Comparison of ENCODE assay signal across 27 mouse cellular contexts in genomic region chr9:29657761-29658465, GRCm38 (mm10).
DNase-seq lines count a peak whose midpoint lies in the region; ATAC-seq lines count a peak whose summit lies in the region.
"Had no signal": no experiment of that assay in that cellular context is flagged by ENCODE, and none has a peak within 500 bp of the region (broad histone marks: within the 10 kb centered on the region; RNA-seq: fewer than 3 reads in every experiment).

No protein-coding gene starts in this region.

- H3K4me2 ChIP-seq in forebrain, embryonic 12.5 days = no peak overlapping the region
- H3K4me2 ChIP-seq in forebrain, embryonic 15.5 days (replicated peaks) = no peak overlapping the region
- H3K4me2 ChIP-seq in midbrain, embryonic 16.5 days (ENCODE audit: low read length) = no peak overlapping the region
- H3K4me2 ChIP-seq in midbrain, embryonic 14.5 days (ENCODE audit: low read length) = no peak overlapping the region
- H3K4me2 ChIP-seq in hindbrain, embryonic 13.5 days = no peak overlapping the region
- H3K4me2 ChIP-seq: embryonic facial prominence, embryonic 13.5 days; midbrain, embryonic 15.5 days; stomach, embryonic 15.5 days had no signal

- H3K27ac ChIP-seq in forebrain, embryonic 12.5 days = no peak overlapping the region
- H3K27ac ChIP-seq in forebrain, embryonic 15.5 days (replicated peaks) = no peak overlapping the region
- no peak overlapping the region for H3K27ac ChIP-seq in midbrain, embryonic 16.5 days (ENCODE audit: low read length)
- H3K27ac ChIP-seq in midbrain, embryonic 14.5 days (replicated peaks; ENCODE audit: low read depth, low read length) = no peak overlapping the region
- peak overlapping the region; percentile 8; the same call in 1 of the 2 replicates for H3K27ac ChIP-seq in hindbrain, embryonic 13.5 days
- H3K27ac ChIP-seq: embryonic facial prominence, embryonic 13.5 days; liver, embryonic 14.5 days; macrophage; stomach, embryonic 15.5 days had no signal

- H3K27me3 ChIP-seq in forebrain, embryonic 12.5 days = peaks cover 14% of the 10 kb centered on the region
- no peaks in the 10 kb centered on the region for H3K27me3 ChIP-seq in forebrain, embryonic 15.5 days
- no peaks in the 10 kb centered on the region for H3K27me3 ChIP-seq in midbrain, embryonic 16.5 days (ENCODE audit: control insufficient read depth, insufficient read depth, low read depth, low read length)
- no peaks in the 10 kb centered on the region for H3K27me3 ChIP-seq in midbrain, embryonic 14.5 days (ENCODE audit: control insufficient read depth, insufficient read depth, low read length)
- no peaks in the 10 kb centered on the region for H3K27me3 ChIP-seq in hindbrain, embryonic 13.5 days
- H3K27me3 ChIP-seq: midbrain, embryonic 15.5 days; stomach, embryonic 15.5 days had no signal

- ATAC-seq in forebrain, embryonic 12.5 days (ENCODE audit: low FRiP score) = peak; percentile 18; the same call in 1 of the 2 replicates
- ATAC-seq in forebrain, embryonic 15.5 days (replicated peaks) = no peak
- ATAC-seq in midbrain, embryonic 16.5 days = no peak; the same call in 1 of the 2 replicates
- ATAC-seq in midbrain, embryonic 14.5 days (ENCODE audit: low FRiP score, low TSS enrichment) = no peak
- ATAC-seq in hindbrain, embryonic 13.5 days (ENCODE audit: low FRiP score) = no peak; the same call in 1 of the 2 replicates
- ATAC-seq: CD4-positive, CD25-positive, alpha-beta regulatory T cell, adult 4 months; intestine, embryonic 16.5 days; midbrain, embryonic 15.5 days had no signal

- H3K9me3 ChIP-seq in forebrain, embryonic 12.5 days = no peaks in the 10 kb centered on the region
- no peaks in the 10 kb centered on the region for H3K9me3 ChIP-seq in forebrain, embryonic 15.5 days
- H3K9me3 ChIP-seq in midbrain, embryonic 16.5 days (replicated peaks; ENCODE audit: control insufficient read depth, low read length, poor library complexity, severe bottlenecking) = no peaks in the 10 kb centered on the region
- H3K9me3 ChIP-seq in midbrain, embryonic 14.5 days (ENCODE audit: control insufficient read depth, low read length) = no peaks in the 10 kb centered on the region
- no peaks in the 10 kb centered on the region for H3K9me3 ChIP-seq in hindbrain, embryonic 13.5 days
- H3K9me3 ChIP-seq: embryonic facial prominence, embryonic 13.5 days; midbrain, embryonic 15.5 days; stomach, embryonic 15.5 days had no signal

- no peak for DNase-seq in midbrain, embryonic 14.5 days
- DNase-seq in R1 (ENCODE audit: low read depth, low spot score) = peak; percentile 53
- DNase-seq in left cerebral cortex, adult 8-10 months (ENCODE audit: low spot score in 2 of 2) = no peak
- DNase-seq: adrenal gland, postnatal 10 days; cerebellum, adult 9-10 months; cerebellum, postnatal 36 days; gastrocnemius, postnatal 10 days; heart, postnatal 14 days; kidney, adult 9 months; kidney, postnatal 10 days; layer of hippocampus, adult 9-11 months; liver; lung, adult 2 months; lung, postnatal 10 days; right cerebral cortex, postnatal 25 days had no signal

- 41% methylated on average over 7 of the region's 7 CpGs for WGBS in forebrain, embryonic 12.5 days
- WGBS in forebrain, embryonic 15.5 days = 41% methylated on average over 7 of the region's 7 CpGs
- 39% methylated on average over 7 of the region's 7 CpGs for WGBS in midbrain, embryonic 16.5 days
- WGBS in midbrain, embryonic 14.5 days = 32% methylated on average over 7 of the region's 7 CpGs
- 36% methylated on average over 7 of the region's 7 CpGs for WGBS in hindbrain, embryonic 13.5 days

- H3K4me3 ChIP-seq in forebrain, embryonic 12.5 days (replicated peaks) = no peak overlapping the region
- H3K4me3 ChIP-seq in forebrain, embryonic 15.5 days = no peak overlapping the region
- no peak overlapping the region for H3K4me3 ChIP-seq in midbrain, embryonic 16.5 days (ENCODE audit: low read depth, low read length)
- no peak overlapping the region for H3K4me3 ChIP-seq in midbrain, embryonic 14.5 days (replicated peaks; ENCODE audit: low read depth, low read length)
- H3K4me3 ChIP-seq in hindbrain, embryonic 13.5 days = no peak overlapping the region
- H3K4me3 ChIP-seq: embryonic facial prominence, embryonic 13.5 days; midbrain, embryonic 15.5 days; myocyte; stomach, embryonic 15.5 days had no signal

- no peak overlapping the region for H3K9ac ChIP-seq in forebrain, embryonic 12.5 days
- H3K9ac ChIP-seq in forebrain, embryonic 15.5 days (replicated peaks) = no peak overlapping the region
- H3K9ac ChIP-seq in midbrain, embryonic 16.5 days (ENCODE audit: low read depth, low read length) = 0 out of 2 replicates have a peak overlapping the region, but pooled peaks have one; percentile 25
- no peak overlapping the region for H3K9ac ChIP-seq in midbrain, embryonic 14.5 days (replicated peaks; ENCODE audit: low read length)
- no peak overlapping the region for H3K9ac ChIP-seq in hindbrain, embryonic 13.5 days
- H3K9ac ChIP-seq: embryonic facial prominence, embryonic 13.5 days; liver, embryonic 14.5 days; midbrain, embryonic 15.5 days; stomach, embryonic 15.5 days had no signal

- no peaks in the 10 kb centered on the region for H3K36me3 ChIP-seq in forebrain, embryonic 12.5 days (replicated peaks)
- H3K36me3 ChIP-seq in forebrain, embryonic 15.5 days = no peaks in the 10 kb centered on the region
- H3K36me3 ChIP-seq in midbrain, embryonic 16.5 days (ENCODE audit: control insufficient read depth, insufficient read depth, low read length) = no peaks in the 10 kb centered on the region
- no peaks in the 10 kb centered on the region for H3K36me3 ChIP-seq in midbrain, embryonic 14.5 days (ENCODE audit: control insufficient read depth, insufficient read depth, low read length)
- no peaks in the 10 kb centered on the region for H3K36me3 ChIP-seq in hindbrain, embryonic 13.5 days
- H3K36me3 ChIP-seq: embryonic facial prominence, embryonic 13.5 days; midbrain, embryonic 15.5 days; stomach, embryonic 15.5 days had no signal

- peaks cover 25% of the 10 kb centered on the region for H3K4me1 ChIP-seq in forebrain, embryonic 12.5 days
- peaks cover 21% of the 10 kb centered on the region for H3K4me1 ChIP-seq in forebrain, embryonic 15.5 days
- H3K4me1 ChIP-seq in midbrain, embryonic 16.5 days (ENCODE audit: control insufficient read depth, insufficient read depth, low read length) = peaks cover 25% of the 10 kb centered on the region
- peaks cover 23% of the 10 kb centered on the region for H3K4me1 ChIP-seq in midbrain, embryonic 14.5 days (ENCODE audit: control insufficient read depth, insufficient read depth, low read length)
- peaks cover 36% of the 10 kb centered on the region for H3K4me1 ChIP-seq in hindbrain, embryonic 13.5 days (replicated peaks)
- H3K4me1 ChIP-seq: embryonic facial prominence, embryonic 13.5 days; stomach, embryonic 15.5 days had no signal
